Comparison of ENCODE assay signal across 19 mouse cellular contexts in genomic region chr2:155849464-155849863, GRCm38 (mm10). TPM values are rescaled to one million over a fixed set of nuclear protein-coding genes. Genes with fewer than 3 reads are reported as not detected.
"Had no signal": no experiment of that assay in that cellular context is flagged by ENCODE, and none has a peak within 500 bp of the region (broad histone marks: within the 10 kb centered on the region; RNA-seq: fewer than 3 reads in every experiment).

No protein-coding gene starts in this region.

- H3K4me2 ChIP-seq: limb, embryonic 13.5 days; lung, embryonic 15.5 days; midbrain, embryonic 15.5 days; neural tube, embryonic 13.5 days had no signal

- H3K9ac ChIP-seq: limb, embryonic 13.5 days; lung, embryonic 15.5 days; midbrain, embryonic 15.5 days; neural tube, embryonic 13.5 days had no signal

- H3K4me3 ChIP-seq: layer of hippocampus, adult 2 months; limb, embryonic 13.5 days; lung, embryonic 15.5 days; midbrain, embryonic 15.5 days; neural tube, embryonic 13.5 days had no signal

- DNase-seq: kidney, adult 8-10 months; kidney, postnatal 36 days; left cerebral cortex, postnatal 4 days; lung, postnatal 14 days; retina, postnatal 1 day; right cerebral cortex, postnatal 4 days; spleen, adult 18-20 months; thymus, adult 2 months; thymus, postnatal 25 days had no signal

- H3K4me1 ChIP-seq: lung, embryonic 15.5 days; midbrain, embryonic 15.5 days; neural tube, embryonic 13.5 days had no signal

- H3K9me3 ChIP-seq: limb, embryonic 13.5 days; lung, embryonic 15.5 days; midbrain, embryonic 15.5 days; neural tube, embryonic 13.5 days had no signal

- ATAC-seq: midbrain, embryonic 15.5 days had no signal

- H3K27me3 ChIP-seq: limb, embryonic 13.5 days; lung, embryonic 15.5 days; midbrain, embryonic 15.5 days; neural tube, embryonic 13.5 days had no signal

- H3K27ac ChIP-seq: kidney, postnatal 0 days; layer of hippocampus, adult 2 months; limb, embryonic 13.5 days; lung, embryonic 15.5 days; macrophage; midbrain, embryonic 15.5 days; neural tube, embryonic 13.5 days had no signal

RNA-seq across cellular contexts. Expression of gene Fam83c, which starts 14.8 kb away (rescaled TPM):
- total RNA-seq: layer of hippocampus, adult 2 months; layer of hippocampus, postnatal 10 days; left cerebral cortex, postnatal 10 days; left cerebral cortex, postnatal 4 days; monocyte, adult 5-6 weeks had no signal
- polyA plus RNA-seq: macrophage had no signal
